Mouse (Mus musculus) limb, embryonic 14.5 days (tissue): ENCODE data around the gene Cabcoco1. TPM values are rescaled to one million over a fixed set of nuclear protein-coding genes. Genes with fewer than 3 reads are reported as not detected.

Source experiments
- ATAC-seq: fragments of 200-750 bp; cut with Nextera tagmentation; 2 replicates; pipeline ENCODE4 v1.8.0; 2017; ENCODE audit warnings: low read depth, moderate number of reproducible peaks, moderate TSS enrichment; ENCODE audit not compliant: low FRiP score
- DNase-seq: peaks from one replicate; pipeline ENCODE4 v3.0.0-alpha.2; 2015; ENCODE audit warnings: low spot score
- H3K27ac ChIP-seq: fragments of 300-500 bp; sonication (generic); replicated peaks from 2 replicates; pipeline ENCODE4 v1.5.1; 2014; ENCODE audit warnings: low read depth, mild to moderate bottlenecking, low read length, moderate library complexity, mixed read lengths
- H3K27me3 ChIP-seq: fragments of 300-500 bp; sonication (generic); 2 replicates; pipeline ENCODE4 v1.6.1; 2014; ENCODE audit warnings: low read length, mixed read lengths; ENCODE audit not compliant: control insufficient read depth, insufficient read depth
- H3K36me3 ChIP-seq: fragments of 300-500 bp; sonication (generic); 2 replicates; pipeline ENCODE4 v1.6.1; 2014; ENCODE audit warnings: mild to moderate bottlenecking, low read length, moderate library complexity, mixed read lengths; ENCODE audit not compliant: control insufficient read depth, insufficient read depth
- H3K4me1 ChIP-seq: fragments of 300-500 bp; sonication (generic); 2 replicates; pipeline ENCODE4 v1.6.1; 2014; ENCODE audit warnings: antibody characterized with exemption, low read length, mixed read lengths; ENCODE audit not compliant: control insufficient read depth, insufficient read depth
- H3K4me2 ChIP-seq: fragments of 300-500 bp; sonication (generic); replicated peaks from 2 replicates; pipeline ENCODE4 v1.6.1; 2014; ENCODE audit warnings: low read depth, mild to moderate bottlenecking, low read length, moderate library complexity; ENCODE audit not compliant: severe bottlenecking
- H3K4me3 ChIP-seq: fragments of 300-500 bp; sonication (generic); replicated peaks from 2 replicates; pipeline ENCODE4 v1.5.1; 2014; ENCODE audit warnings: low read length
- H3K9ac ChIP-seq: fragments of 300-500 bp; sonication (generic); 2 replicates; pipeline ENCODE4 v1.6.1; 2014; ENCODE audit warnings: mild to moderate bottlenecking, low read depth, low read length, moderate library complexity; ENCODE audit not compliant: severe bottlenecking
- H3K9me3 ChIP-seq: fragments of 300-500 bp; sonication (generic); 2 replicates; pipeline ENCODE4 v1.6.1; 2016; ENCODE audit warnings: low read length; ENCODE audit not compliant: control insufficient read depth
- POLR2A ChIP-seq: fragments of 200-500 bp; IDR thresholded peaks from 2 replicates; pipeline ENCODE4 v1.8.0; 2012; ENCODE audit warnings: inconsistent platforms, mild to moderate bottlenecking, moderate library complexity, borderline replicate concordance; ENCODE audit not compliant: insufficient read depth, insufficient read length; ENCODE audit errors: extremely low read depth
- WGBS: fragments of 180-500 bp; shearing (Covaris S2); extraction: QIAGEN DNeasy Blood & Tissue Kit; methylation state at CpG from one replicate; pipeline ENCODE4 v1.1.7; 2014; 5-methylcytosine and 5-hydroxymethylcytosine counted together
- polyA plus RNA-seq, 2 experiments: library from polyadenylated mRNA; depleted of rRNA in 1 of 2; stranded (reverse) in 1 of 2; unstranded in 1 of 2; fragments of >200 nt; fragmentation: Nextera tagmentation in 1 of 2; extraction: Ambion mirVana in 1 of 2; gene quantifications; 2 replicates each; pipeline versions ENCODE4 v1.2.1 to v1.2.3; 2012 to 2014

Cabcoco1 gene
- 0.44 and 0.58 TPM in 2 replicates for polyA plus RNA-seq (2012; rRNA removed)
- 1.1 and 1.8 TPM in 2 replicates for polyA plus RNA-seq (2014; fragmentation: Nextera tagmentation; extraction: Ambion mirVana)

DNA sequence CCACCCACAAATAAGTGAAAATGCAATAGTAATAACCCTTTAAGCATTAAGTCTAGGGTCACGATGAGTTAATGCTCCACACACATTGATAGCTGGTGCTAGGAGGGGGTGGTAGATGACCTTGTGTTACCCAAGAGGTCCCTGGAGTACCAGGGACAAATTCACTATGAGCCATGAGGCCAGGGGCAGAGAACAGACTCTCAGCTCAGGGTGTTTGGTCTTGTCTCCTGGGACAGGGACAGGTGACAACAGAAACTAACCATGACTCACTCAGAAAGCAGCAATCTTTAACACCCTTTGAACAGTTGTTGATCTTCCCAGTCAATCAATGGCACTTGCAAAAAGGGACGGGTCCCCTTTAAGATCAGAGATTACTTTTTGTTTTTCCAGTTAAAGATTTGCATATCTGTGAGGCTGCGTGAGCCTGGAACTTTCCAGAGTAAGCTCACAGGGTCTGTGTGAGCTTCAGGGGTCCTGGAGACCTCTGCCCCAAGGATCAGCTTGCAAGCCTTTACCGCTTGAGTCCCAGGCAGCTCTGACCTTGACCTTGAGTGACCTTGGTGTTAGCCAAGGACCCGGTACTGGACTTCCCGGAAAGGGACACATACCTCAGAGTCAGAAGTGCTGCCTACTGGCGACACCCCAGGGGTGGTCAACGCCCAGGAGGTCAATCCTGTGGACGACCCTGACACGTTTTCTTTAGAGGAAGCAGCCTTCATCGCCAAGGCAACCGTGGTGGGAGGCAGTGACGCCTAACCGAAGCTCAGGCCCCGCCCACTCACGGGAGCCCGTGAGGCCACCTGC, at the start of gene Cabcoco1:
Gene Cabcoco1, minus strand, starts transcription at position 758 of the 804 bp plus-strand sequence.
- WGBS = 10% methylated on average over 17 of the region's 17 CpGs
- peak; percentile 50; the same call in 1 of the 2 replicates for ATAC-seq
- H3K9ac ChIP-seq = peak within 1 kb of the TSS; percentile 43

GRCm38 (mm10) chr10:68589530-68590252, 48.0 kb upstream of the Cabcoco1 start:
- Histone ChIP-seq H3K9ac (no peak overlapping the region), H3K36me3 (no peaks in the 10 kb centered on the region), H3K4me1 (no peaks in the 10 kb centered on the region), H3K9me3 (no peaks in the 10 kb centered on the region), H3K27ac (no peak overlapping the region), H3K27me3 (no peaks in the 10 kb centered on the region), H3K4me3 (no peak overlapping the region), H3K4me2 (no peak overlapping the region)
- 28% methylated on average over 11 of the region's 11 CpGs for WGBS
- peak; percentile 73 for DNase-seq
- ATAC-seq = no peak
- TF ChIP-seq POLR2A = no peak

More for the DNA sequence above, at the start of gene Cabcoco1:
- peak within 1 kb of the TSS; percentile 37 for H3K4me3 ChIP-seq
- H3K27ac ChIP-seq = no peak within 1 kb of the TSS; the same call in 1 of the 2 replicates
- no peaks in the 10 kb centered on the region for H3K27me3 ChIP-seq
- no peaks in the 10 kb centered on the region for H3K9me3 ChIP-seq
- no peaks in the 10 kb centered on the region for H3K36me3 ChIP-seq
- H3K4me1 ChIP-seq = peaks cover 37% of the 10 kb centered on the region
- no peak for TF ChIP-seq POLR2A
- peak within 1 kb of the TSS; percentile 71 for H3K4me2 ChIP-seq
- peak; percentile 44 for DNase-seq

- Histone ChIP-seq H3K4me3 (no peak overlapping the region), H3K27ac (no peak overlapping the region), H3K4me2 (no peak overlapping the region), H3K27me3 (no peaks in the 10 kb centered on the region), H3K9ac (no peak overlapping the region), H3K36me3 (no peaks in the 10 kb centered on the region), H3K9me3 (no peaks in the 10 kb centered on the region), H3K4me1 (no peaks in the 10 kb centered on the region)
- 67% methylated on average over 4 of the region's 4 CpGs for WGBS
- TF ChIP-seq POLR2A = no peak
- no peak for ATAC-seq
- peak; percentile 37 for DNase-seq
Measured at GRCm38 (mm10) chr10:68587416-68588040, 45.8 kb upstream of the Cabcoco1 start.

DNA sequence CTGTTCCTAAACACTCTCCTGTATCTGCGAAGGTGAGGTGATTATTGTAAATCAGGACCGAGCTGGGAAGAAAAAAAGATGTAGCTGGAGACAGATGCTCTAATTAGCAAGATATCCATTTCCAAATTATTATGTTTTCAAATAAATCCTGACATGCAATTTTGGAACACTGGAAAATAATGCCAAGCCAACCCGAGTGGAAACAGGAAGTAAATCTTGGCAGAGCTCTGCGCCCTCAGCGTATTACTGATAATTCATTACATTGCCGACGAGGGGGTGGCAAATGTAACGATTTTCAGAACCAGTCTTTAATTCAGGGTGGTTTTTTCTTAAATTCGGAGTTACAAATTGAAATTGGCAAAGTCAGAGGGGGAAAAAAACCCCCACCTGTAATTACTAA, 35.6 kb upstream of the Cabcoco1 start:
- Histone ChIP-seq H3K4me2 (no peak overlapping the region), H3K9ac (no peak overlapping the region), H3K27ac (no peak overlapping the region), H3K9me3 (no peaks in the 10 kb centered on the region), H3K36me3 (no peaks in the 10 kb centered on the region), H3K4me3 (no peak overlapping the region), H3K27me3 (no peaks in the 10 kb centered on the region), H3K4me1 (no peaks in the 10 kb centered on the region)
- no peak for DNase-seq
- TF ChIP-seq POLR2A = no peak
- ATAC-seq = no peak
- 83% methylated on average over 9 of the region's 9 CpGs for WGBS

GRCm38 (mm10) chr10:68568172-68568571, 26.5 kb upstream of the Cabcoco1 start:
- no peaks in the 10 kb centered on the region for H3K36me3 ChIP-seq
- no peak overlapping the region for H3K27ac ChIP-seq
- ATAC-seq (no peak), DNase-seq (no peak)
- H3K4me3 ChIP-seq = no peak overlapping the region
- no peak overlapping the region for H3K4me2 ChIP-seq
- no peaks in the 10 kb centered on the region for H3K27me3 ChIP-seq
- no peak for TF ChIP-seq POLR2A
- no peak overlapping the region for H3K9ac ChIP-seq
- no peaks in the 10 kb centered on the region for H3K9me3 ChIP-seq
- H3K4me1 ChIP-seq = no peaks in the 10 kb centered on the region
